Mouse (Mus musculus) liver, embryonic 14.5 days (tissue): ENCODE data around the gene Mllt11. TPM values are rescaled to one million over a fixed set of nuclear protein-coding genes. Genes with fewer than 3 reads are reported as not detected.

Experiments used
- ATAC-seq: fragments of 200-750 bp; cut with Nextera tagmentation; 2 replicates; pipeline ENCODE4 v1.8.0; 2017; ENCODE audit warnings: moderate number of reproducible peaks, mild to moderate bottlenecking, moderate library complexity; ENCODE audit not compliant: insufficient read depth
- DNase-seq, 3 experiments: peaks; one replicate each; pipeline ENCODE4 v3.0.0-alpha.2; 2012 to 2013; ENCODE audit warnings: low read depth in 3 of 3, low spot score in 3 of 3
- H3K27ac ChIP-seq: fragments of 300-500 bp; sonication (generic); 2 replicates; pipeline ENCODE4 v1.5.1; 2014; ENCODE audit warnings: moderate library complexity, mild to moderate bottlenecking, control low read depth, inconsistent platforms
- H3K27me3 ChIP-seq: fragments of 300-500 bp; sonication (generic); 2 replicates; pipeline ENCODE4 v1.6.1; 2014; ENCODE audit warnings: mild to moderate bottlenecking, low read length, moderate library complexity; ENCODE audit not compliant: control insufficient read depth, insufficient read depth
- H3K36me3 ChIP-seq: fragments of 300-500 bp; sonication (generic); replicated peaks from 2 replicates; pipeline ENCODE4 v1.6.1; 2014; ENCODE audit warnings: low read depth; ENCODE audit not compliant: control insufficient read depth, insufficient read depth
- H3K4me1 ChIP-seq, 2 experiments: fragments of 200-500 bp in 1 of 2; fragments of 300-500 bp in 1 of 2; sonication (generic) in 1 of 2; replicated peaks; 2 replicates each; pipeline ENCODE4 v1.6.1; 2012 to 2014; ENCODE audit warnings: antibody characterized with exemption in 1 of 2, inconsistent platforms in 1 of 2, low read length in 1 of 2; ENCODE audit not compliant: control insufficient read depth in 2 of 2, insufficient read depth in 2 of 2
- H3K4me2 ChIP-seq: fragments of 300-500 bp; sonication (generic); 2 replicates; pipeline ENCODE4 v1.6.1; 2014; ENCODE audit warnings: low read depth, mild to moderate bottlenecking, control low read depth, moderate library complexity
- H3K4me3 ChIP-seq, 2 experiments: fragments of 200-500 bp in 1 of 2; fragments of 300-500 bp in 1 of 2; sonication (generic) in 1 of 2; 2 replicates each; pipeline ENCODE4 v1.5.1; 2012 to 2014; ENCODE audit warnings: low read depth in 2 of 2, low read length in 2 of 2, mild to moderate bottlenecking in 2 of 2, control low read depth in 1 of 2, inconsistent platforms in 1 of 2, moderate library complexity in 1 of 2; ENCODE audit not compliant: insufficient read depth in 1 of 2
- H3K9ac ChIP-seq: fragments of 300-500 bp; sonication (generic); replicated peaks from 2 replicates; pipeline ENCODE4 v1.6.1; 2014; ENCODE audit warnings: mild to moderate bottlenecking, control low read depth, moderate library complexity
- H3K9me3 ChIP-seq: fragments of 300-500 bp; sonication (generic); 2 replicates; pipeline ENCODE4 v1.6.1; 2016; ENCODE audit warnings: low read length, mixed read lengths; ENCODE audit not compliant: control insufficient read depth
- CTCF ChIP-seq: IDR thresholded peaks from 2 replicates; pipeline ENCODE4 v1.5.1; 2016; ENCODE audit warnings: antibody characterized with exemption, low read depth, control low read depth
- EP300 ChIP-seq: IDR thresholded peaks from 2 replicates; pipeline ENCODE4 v1.6.1; 2016; ENCODE audit warnings: antibody characterized with exemption, low read depth
- WGBS: fragments of 180-500 bp; shearing (Covaris S2); extraction: QIAGEN DNeasy Blood & Tissue Kit; methylation state at CpG from one replicate; pipeline ENCODE4 v1.1.7; 2014; ENCODE audit not compliant: insufficient replicate concordance; 5-methylcytosine and 5-hydroxymethylcytosine counted together
- polyA plus RNA-seq, 2 experiments: library from polyadenylated mRNA; depleted of rRNA in 1 of 2; stranded (reverse) in 1 of 2; unstranded in 1 of 2; fragments of >200 nt; fragmentation: Nextera tagmentation in 1 of 2; extraction: Ambion mirVana in 1 of 2; gene quantifications; 2 replicates each; pipeline versions ENCODE4 v1.2.1 to v1.2.3; 2012 to 2014

Mllt11 gene
- polyA plus RNA-seq, 2 experiments = 1.9 to 3.0 TPM

DNA sequence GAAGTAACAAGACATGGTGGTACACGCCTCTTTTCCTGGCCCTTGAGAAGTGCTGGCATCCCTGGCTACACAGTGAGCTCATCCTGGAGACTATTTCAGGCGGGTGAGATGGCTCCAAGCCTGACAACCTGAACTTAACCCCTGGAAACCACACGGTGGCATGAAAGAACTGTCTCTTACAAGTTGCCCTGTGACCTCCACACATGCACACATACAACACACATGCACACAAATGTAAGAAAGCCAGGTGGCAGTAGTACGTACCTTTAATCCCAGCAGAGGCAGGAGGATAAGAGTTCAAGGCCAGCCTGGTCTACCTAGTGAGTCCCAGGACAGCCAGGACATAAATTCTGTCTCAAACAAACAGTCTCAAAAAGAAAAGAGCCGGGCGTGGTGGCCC, 7.1 kb upstream of the Mllt11 start:
- H3K36me3 ChIP-seq = peaks cover 21% of the 10 kb centered on the region
- no peak for DNase-seq
- WGBS = 73% methylated on average over 6 of the region's 6 CpGs
- H3K9me3 ChIP-seq = no peaks in the 10 kb centered on the region
- no peak overlapping the region for H3K27ac ChIP-seq
- no peaks in the 10 kb centered on the region for H3K4me1 ChIP-seq
- TF ChIP-seq EP300 (no peak), CTCF (peak; percentile 13)
- no peaks in the 10 kb centered on the region for H3K27me3 ChIP-seq
- no peak overlapping the region for H3K4me2 ChIP-seq
- no peak overlapping the region for H3K4me3 ChIP-seq
- ATAC-seq = no peak
- H3K9ac ChIP-seq = no peak overlapping the region

GRCm38 (mm10) chr3:95237541-95238099, 5.6 kb upstream of the Mllt11 start:
- ATAC-seq = no peak

GRCm38 (mm10) chr3:95235386-95236301, 3.7 kb upstream of the Mllt11 start:
- H3K27ac ChIP-seq = no peak overlapping the region
- no peak overlapping the region for H3K9ac ChIP-seq
- no peaks in the 10 kb centered on the region for H3K27me3 ChIP-seq
- H3K4me3 ChIP-seq = no peak overlapping the region
- H3K9me3 ChIP-seq = no peaks in the 10 kb centered on the region
- H3K4me1 ChIP-seq = peaks cover 20% of the 10 kb centered on the region in 2 experiments
- peaks cover 43% of the 10 kb centered on the region for H3K36me3 ChIP-seq
- no peak overlapping the region for H3K4me2 ChIP-seq
- 85% methylated on average over 23 of the region's 23 CpGs for WGBS
- ATAC-seq (no peak), DNase-seq (no peak)
- TF ChIP-seq EP300 = no peak
- no peak for TF ChIP-seq CTCF

More at GRCm38 (mm10) chr3:95237541-95238099, 5.6 kb upstream of the Mllt11 start:
- Histone ChIP-seq H3K4me3 (no peak overlapping the region), H3K27me3 (no peaks in the 10 kb centered on the region), H3K4me1 (peaks cover under 1% of the 10 kb centered on the region in 2 experiments; a peak in 3 of 4 replicates), H3K4me2 (no peak overlapping the region), H3K36me3 (peaks cover 35% of the 10 kb centered on the region), H3K27ac (no peak overlapping the region), H3K9me3 (no peaks in the 10 kb centered on the region), H3K9ac (no peak overlapping the region)
- WGBS = 77% methylated on average over 8 of the region's 8 CpGs
- DNase-seq = no peak
- TF ChIP-seq CTCF (no peak), EP300 (no peak)

DNA sequence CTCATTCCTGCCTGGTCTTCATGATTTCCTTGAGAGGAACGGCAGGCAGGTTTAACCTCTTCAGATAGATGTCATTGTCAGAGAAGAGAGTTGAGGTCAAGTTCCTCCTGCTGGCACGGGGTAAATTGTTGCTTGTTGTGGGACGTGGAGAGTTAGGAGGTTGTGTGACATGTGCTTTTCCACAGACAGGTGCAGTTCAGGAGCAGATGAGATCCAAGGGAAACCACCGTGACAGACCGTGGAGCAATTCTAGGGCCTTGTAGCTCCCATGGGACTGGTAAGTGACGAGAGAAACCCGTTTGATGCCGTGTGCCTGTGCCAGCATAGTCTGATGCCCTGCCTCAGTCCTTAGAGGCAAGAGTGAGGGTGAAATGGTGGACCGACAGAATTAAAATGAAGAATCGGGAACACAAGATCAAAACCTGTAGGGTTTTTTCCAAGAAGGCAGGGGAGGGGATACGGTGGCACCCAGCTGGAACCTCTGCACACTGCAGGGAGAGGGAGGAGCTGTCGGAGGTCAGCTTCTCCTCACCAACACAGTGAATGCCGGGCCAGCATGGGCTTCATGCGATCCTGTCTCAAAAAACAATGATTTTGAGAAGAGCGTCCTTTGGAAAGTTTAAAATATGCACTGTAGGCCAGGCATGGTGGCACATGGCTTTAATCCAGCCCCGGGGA, 1.5 kb upstream of the Mllt11 start:
- H3K27ac ChIP-seq = no peak overlapping the region
- no peak for TF ChIP-seq CTCF
- TF ChIP-seq EP300 = no peak
- peaks cover 43% of the 10 kb centered on the region for H3K36me3 ChIP-seq
- no peak overlapping the region for H3K4me2 ChIP-seq
- H3K9me3 ChIP-seq = no peaks in the 10 kb centered on the region
- no peak for DNase-seq
- H3K4me1 ChIP-seq = peaks cover 22 to 26% of the 10 kb centered on the region in 2 experiments
- no peak overlapping the region for H3K4me3 ChIP-seq
- ATAC-seq = no peak
- H3K27me3 ChIP-seq = no peaks in the 10 kb centered on the region
- 86% methylated on average over 16 of the region's 16 CpGs for WGBS
- no peak overlapping the region for H3K9ac ChIP-seq

DNA sequence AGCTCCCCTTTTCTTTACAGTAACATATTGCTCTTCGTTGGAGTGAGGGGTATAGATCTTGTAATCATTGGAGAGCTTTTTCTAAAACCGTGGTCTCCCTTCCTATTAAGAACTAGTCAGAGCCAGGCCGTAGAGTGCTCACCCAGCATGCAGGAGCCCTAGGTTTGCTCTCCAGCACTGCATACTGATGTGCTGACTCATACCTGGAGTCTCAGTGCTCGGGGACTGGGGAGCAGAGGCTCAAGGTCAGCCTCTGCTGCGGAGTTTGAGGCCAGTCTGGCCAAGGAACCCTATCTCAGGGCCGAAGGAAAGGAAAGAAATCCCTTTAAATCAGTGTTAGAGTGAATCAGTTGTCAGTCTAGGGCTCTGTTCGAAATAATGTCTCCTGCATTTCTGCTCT, 800 bp upstream of the Mllt11 start:
- Histone ChIP-seq H3K9ac (no peak overlapping the region), H3K27me3 (no peaks in the 10 kb centered on the region), H3K9me3 (no peaks in the 10 kb centered on the region), H3K4me3 (no peak overlapping the region), H3K4me1 (peaks cover 22 to 26% of the 10 kb centered on the region in 2 experiments), H3K27ac (no peak overlapping the region), H3K4me2 (peak overlapping the region; percentile 9; the same call in 1 of the 2 replicates), H3K36me3 (peaks cover 43% of the 10 kb centered on the region)
- no peak for ATAC-seq
- no peak for TF ChIP-seq EP300
- no peak for TF ChIP-seq CTCF
- no peak for DNase-seq
- 72% methylated on average over 7 of the region's 7 CpGs for WGBS
